Mouse (Mus musculus) small intestine, adult 2 months (tissue): ENCODE data around the gene Ucp3.

ENCODE experiments used
- CTCF ChIP-seq: fragments of 200-500 bp; IDR thresholded peaks from 2 replicates; pipeline ENCODE4 v1.5.1; 2012; ENCODE audit warnings: low read depth, mild to moderate bottlenecking, control low read depth, inconsistent platforms, low read length, moderate library complexity, mixed read lengths; ENCODE audit not compliant: insufficient replicate concordance, insufficient read length; ENCODE audit errors: extremely low read depth
- POLR2A ChIP-seq: fragments of 200-500 bp; IDR thresholded peaks from 2 replicates; pipeline ENCODE4 v1.6.1; 2012; ENCODE audit warnings: low read depth, mild to moderate bottlenecking, control low read depth, inconsistent platforms, low read length, moderate library complexity

- TF ChIP-seq CTCF (no peak), POLR2A (no peak)
Observed at GRCm38 (mm10) chr7:100470796-100471406, 1.9 kb upstream of the Ucp3 start.
